In the genomic region with DNA sequence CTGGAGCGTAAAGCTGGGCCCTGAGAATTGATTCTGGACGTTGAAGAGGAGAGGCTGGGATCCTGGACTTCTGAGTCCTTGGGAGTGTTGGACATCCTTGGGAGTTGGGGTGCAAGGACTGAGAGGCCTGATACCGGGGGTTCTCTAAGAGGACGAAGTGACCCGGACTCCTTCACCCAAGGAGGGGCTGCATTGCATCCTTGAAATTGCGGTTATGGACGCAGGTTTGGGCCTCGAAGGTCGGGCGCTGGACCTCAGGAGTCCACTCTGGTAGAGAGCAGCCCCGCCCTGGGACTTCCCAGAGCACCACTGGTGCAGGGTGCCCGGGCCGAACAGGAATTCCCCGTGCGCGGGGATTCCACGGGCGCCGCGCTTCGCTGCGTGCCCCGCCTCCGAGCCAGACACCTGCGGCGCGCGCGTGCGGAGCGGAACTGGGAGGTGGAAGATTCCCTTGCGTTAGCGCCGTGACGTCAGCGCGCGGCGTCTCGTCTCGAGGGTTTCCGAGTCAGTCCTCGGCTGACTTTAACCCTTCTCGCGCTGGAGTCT, we compare ENCODE assay signal across 8 mouse cellular contexts. TPM values are rescaled to one million over a fixed set of nuclear protein-coding genes. Genes with fewer than 3 reads are reported as not detected.
DNase-seq lines count a peak whose midpoint lies in the region; ATAC-seq and TF ChIP-seq lines count a peak whose summit lies in the region.

No protein-coding gene starts in this region.

- no peaks in the 10 kb centered on the region for H3K27me3 ChIP-seq in forebrain, embryonic 13.5 days
- peaks cover 3% of the 10 kb centered on the region; the same call in 1 of the 2 replicates for H3K27me3 ChIP-seq in liver, embryonic 16.5 days (ENCODE audit: control insufficient read depth, insufficient read depth, low read depth, low read length)
- H3K27me3 ChIP-seq in neural tube, embryonic 12.5 days (replicated peaks), result peaks cover 9% of the 10 kb centered on the region; the same call in 1 of the 2 replicates
- no peaks in the 10 kb centered on the region for H3K27me3 ChIP-seq in stomach, postnatal 0 days (ENCODE audit: control insufficient read depth, insufficient read depth, low read length)

- DNase-seq in ES-CJ7 (ENCODE audit: low read depth, low spot score), result peak; percentile 91
- peak; percentile 80 to 81 for DNase-seq in heart, postnatal 14 days
- peak; percentile 74 for DNase-seq in large intestine, adult 2 months (ENCODE audit: low read depth, low spot score)
- peak; percentile 90 for DNase-seq in stomach, postnatal 0 days (ENCODE audit: low spot score)

- WGBS in forebrain, embryonic 13.5 days, result under 1% methylated on average over 45 of the region's 45 CpGs
- under 1% methylated on average over 45 of the region's 45 CpGs for WGBS in large intestine, adult 2 months
- WGBS in liver, embryonic 16.5 days (ENCODE audit: insufficient replicate concordance), result under 1% methylated on average over 45 of the region's 45 CpGs
- under 1% methylated on average over 45 of the region's 45 CpGs for WGBS in neural tube, embryonic 12.5 days
- WGBS in stomach, postnatal 0 days, result under 1% methylated on average over 45 of the region's 45 CpGs

- ATAC-seq in cerebellum, adult (ENCODE audit: insufficient number of reproducible peaks, low FRiP score, low TSS enrichment), result peak; percentile 64
- peak; percentile 91 for ATAC-seq in forebrain, embryonic 13.5 days
- ATAC-seq in liver, embryonic 16.5 days (ENCODE audit: low read depth), result peak; percentile 47
- ATAC-seq in neural tube, embryonic 12.5 days (ENCODE audit: low FRiP score, low read depth), result peak; percentile 83
- ATAC-seq in stomach, postnatal 0 days (ENCODE audit: low FRiP score, low TSS enrichment), result peak; percentile 88

- peaks cover 21% of the 10 kb centered on the region for H3K4me1 ChIP-seq in forebrain, embryonic 13.5 days
- peaks cover 15% of the 10 kb centered on the region for H3K4me1 ChIP-seq in liver, embryonic 16.5 days (ENCODE audit: control insufficient read depth, low read depth, low read length)
- H3K4me1 ChIP-seq in neural tube, embryonic 12.5 days, result peaks cover 14% of the 10 kb centered on the region
- no peaks in the 10 kb centered on the region for H3K4me1 ChIP-seq in stomach, postnatal 0 days (replicated peaks; ENCODE audit: control insufficient read depth, insufficient read depth)

- H3K9me3 ChIP-seq in forebrain, embryonic 13.5 days (replicated peaks), result peaks cover 7% of the 10 kb centered on the region; the same call in 1 of the 2 replicates
- H3K9me3 ChIP-seq in liver, embryonic 16.5 days (replicated peaks; ENCODE audit: control insufficient read depth, low read length), result no peaks in the 10 kb centered on the region
- no peaks in the 10 kb centered on the region for H3K9me3 ChIP-seq in neural tube, embryonic 12.5 days
- no peaks in the 10 kb centered on the region for H3K9me3 ChIP-seq in stomach, postnatal 0 days (ENCODE audit: control insufficient read depth, low read length)

- H3K4me3 ChIP-seq in forebrain, embryonic 13.5 days, result peak overlapping the region; percentile 59
- H3K4me3 ChIP-seq in liver, embryonic 16.5 days (ENCODE audit: low read depth, low read length), result peak overlapping the region; percentile 64
- H3K4me3 ChIP-seq in neural tube, embryonic 12.5 days, result peak overlapping the region; percentile 51
- H3K4me3 ChIP-seq in stomach, postnatal 0 days (ENCODE audit: low read depth, low read length), result peak overlapping the region; percentile 47

- intact Hi-C loops in heart, postnatal 14 days (cut with DNase I), result no loop called here

- no peak for TF ChIP-seq CTCF in stomach, postnatal 0 days (IDR thresholded peaks at IDR 0.05; ENCODE audit: low read depth)

- TF ChIP-seq EP300 in stomach, postnatal 0 days (optimal IDR thresholded peaks at IDR 0.05), result no peak

- no peak overlapping the region for H3K27ac ChIP-seq in forebrain, embryonic 13.5 days
- peak overlapping the region; percentile 73 for H3K27ac ChIP-seq in liver, embryonic 16.5 days (ENCODE audit: low read length)
- H3K27ac ChIP-seq in neural tube, embryonic 12.5 days, result no peak overlapping the region
- H3K27ac ChIP-seq in stomach, postnatal 0 days (replicated peaks), result peak overlapping the region; percentile 53

- peaks cover 11% of the 10 kb centered on the region for H3K36me3 ChIP-seq in forebrain, embryonic 13.5 days (ENCODE audit: poor library complexity, severe bottlenecking)
- no peaks in the 10 kb centered on the region for H3K36me3 ChIP-seq in liver, embryonic 16.5 days (ENCODE audit: control insufficient read depth, insufficient read depth)
- peaks cover 2% of the 10 kb centered on the region; the same call in 1 of the 2 replicates for H3K36me3 ChIP-seq in neural tube, embryonic 12.5 days
- no peaks in the 10 kb centered on the region for H3K36me3 ChIP-seq in stomach, postnatal 0 days (ENCODE audit: control insufficient read depth, insufficient read depth, low read length)

- H3K4me2 ChIP-seq in forebrain, embryonic 13.5 days, result peak overlapping the region; percentile 81
- H3K4me2 ChIP-seq in liver, embryonic 16.5 days (ENCODE audit: low read depth, low read length), result peak overlapping the region; percentile 87
- H3K4me2 ChIP-seq in neural tube, embryonic 12.5 days (replicated peaks), result peak overlapping the region; percentile 86
- H3K4me2 ChIP-seq in stomach, postnatal 0 days (replicated peaks; ENCODE audit: low read depth), result peak overlapping the region; percentile 89

- peak overlapping the region; percentile 71 for H3K9ac ChIP-seq in forebrain, embryonic 13.5 days
- H3K9ac ChIP-seq in liver, embryonic 16.5 days (ENCODE audit: low read depth, low read length), result peak overlapping the region; percentile 59
- H3K9ac ChIP-seq in neural tube, embryonic 12.5 days, result peak overlapping the region; percentile 56
- H3K9ac ChIP-seq in stomach, postnatal 0 days (ENCODE audit: low read length), result peak overlapping the region; percentile 52

RNA-seq across cellular contexts. Expression of a gene that starts 0.4 kb away (rescaled TPM):
- 1.3 and 1.6 TPM in 2 replicates for polyA plus RNA-seq in forebrain, embryonic 13.5 days (2015; fragmentation: Nextera tagmentation; extraction: Ambion mirVana)
- under 1 TPM; 0.67 to 0.71 TPM for total RNA-seq in heart, postnatal 14 days (2021)
- 8.6 and 9.0 TPM in 2 replicates for polyA plus RNA-seq in large intestine, adult 2 months (2012; rRNA removed)
- polyA plus RNA-seq in liver, embryonic 16.5 days (2015; fragmentation: Nextera tagmentation; extraction: Ambion mirVana), result 1.4 and 1.7 TPM in 2 replicates
- 1.4 and 2.1 TPM in 2 replicates for polyA plus RNA-seq in neural tube, embryonic 12.5 days (2016; fragmentation: Nextera tagmentation; extraction: Ambion mirVana)
- polyA plus RNA-seq in stomach, postnatal 0 days (2015; fragmentation: Nextera tagmentation; extraction: Ambion mirVana), result 1.1 TPM in 2 replicates

RNA-seq across cellular contexts. Expression of a gene that starts 2.3 kb away (rescaled TPM):
- polyA plus RNA-seq in forebrain, embryonic 13.5 days (2015; fragmentation: Nextera tagmentation; extraction: Ambion mirVana), result 0.88 TPM in 1 of 2 replicates, not detected in the other
- total RNA-seq in heart, postnatal 14 days (2021), result 1 to 10 TPM; 1.2 to 1.3 TPM
- 18.0 and 22.2 TPM in 2 replicates for polyA plus RNA-seq in large intestine, adult 2 months (2012; rRNA removed)
- 7.2 and 7.8 TPM in 2 replicates for polyA plus RNA-seq in liver, embryonic 16.5 days (2015; fragmentation: Nextera tagmentation; extraction: Ambion mirVana)
- 0.72 and 1.2 TPM in 2 replicates for polyA plus RNA-seq in neural tube, embryonic 12.5 days (2016; fragmentation: Nextera tagmentation; extraction: Ambion mirVana)
- 3.2 and 3.7 TPM in 2 replicates for polyA plus RNA-seq in stomach, postnatal 0 days (2015; fragmentation: Nextera tagmentation; extraction: Ambion mirVana)

RNA-seq across cellular contexts. Expression of a gene that starts 8.4 kb away (rescaled TPM):
- polyA plus RNA-seq in forebrain, embryonic 13.5 days (2015; fragmentation: Nextera tagmentation; extraction: Ambion mirVana), result 12.1 and 15.6 TPM in 2 replicates
- 10 to 100 TPM; 18.6 to 19.9 TPM for total RNA-seq in heart, postnatal 14 days (2021)
- polyA plus RNA-seq in large intestine, adult 2 months (2012; rRNA removed), result 109 and 121 TPM in 2 replicates
- polyA plus RNA-seq in liver, embryonic 16.5 days (2015; fragmentation: Nextera tagmentation; extraction: Ambion mirVana), result 150 and 154 TPM in 2 replicates
- 22.6 and 23.2 TPM in 2 replicates for polyA plus RNA-seq in neural tube, embryonic 12.5 days (2016; fragmentation: Nextera tagmentation; extraction: Ambion mirVana)
- 66.6 and 71.0 TPM in 2 replicates for polyA plus RNA-seq in stomach, postnatal 0 days (2015; fragmentation: Nextera tagmentation; extraction: Ambion mirVana)

RNA-seq across cellular contexts. Expression of a gene that starts 23.4 kb away (rescaled TPM):
- polyA plus RNA-seq in forebrain, embryonic 13.5 days (2015; fragmentation: Nextera tagmentation; extraction: Ambion mirVana), result 306 and 329 TPM in 2 replicates
- 1 to 10 TPM; 4.0 to 4.4 TPM for total RNA-seq in heart, postnatal 14 days (2021)
- polyA plus RNA-seq in large intestine, adult 2 months (2012; rRNA removed), result 54.6 and 86.3 TPM in 2 replicates
- 4.2 and 4.4 TPM in 2 replicates for polyA plus RNA-seq in liver, embryonic 16.5 days (2015; fragmentation: Nextera tagmentation; extraction: Ambion mirVana)
- polyA plus RNA-seq in neural tube, embryonic 12.5 days (2016; fragmentation: Nextera tagmentation; extraction: Ambion mirVana), result 368 and 386 TPM in 2 replicates
- 21.7 and 24.1 TPM in 2 replicates for polyA plus RNA-seq in stomach, postnatal 0 days (2015; fragmentation: Nextera tagmentation; extraction: Ambion mirVana)

RNA-seq across cellular contexts. Expression of a gene that starts 35.5 kb away (rescaled TPM):
- 0.36 and 0.65 TPM in 2 replicates for polyA plus RNA-seq in forebrain, embryonic 13.5 days (2015; fragmentation: Nextera tagmentation; extraction: Ambion mirVana)
- not detected for total RNA-seq in heart, postnatal 14 days (2021)
- 0.06 and 0.08 TPM in 2 replicates for polyA plus RNA-seq in large intestine, adult 2 months (2012; rRNA removed)
- polyA plus RNA-seq in liver, embryonic 16.5 days (2015; fragmentation: Nextera tagmentation; extraction: Ambion mirVana), result 0.12 and 0.23 TPM in 2 replicates
- 13.5 and 14.6 TPM in 2 replicates for polyA plus RNA-seq in neural tube, embryonic 12.5 days (2016; fragmentation: Nextera tagmentation; extraction: Ambion mirVana)
- 0.18 TPM in 2 replicates for polyA plus RNA-seq in stomach, postnatal 0 days (2015; fragmentation: Nextera tagmentation; extraction: Ambion mirVana)

Comparison
In these comparisons a context has a peak if more than half of its experiments do, and no peak if none do; other contexts are left out.
1. H3K27ac ChIP-seq: peak in liver, embryonic 16.5 days (single experiment) and stomach, postnatal 0 days (single experiment); none in forebrain, embryonic 13.5 days (single experiment) and neural tube, embryonic 12.5 days (single experiment).
2. Peak in every context shown above with its lines, with median percentiles within 50 percentile points of each other: DNase-seq, ATAC-seq, H3K4me2 ChIP-seq, H3K4me3 ChIP-seq and H3K9ac ChIP-seq.